Mouse (Mus musculus) megakaryocyte, embryonic 14.5 days (primary cell): ENCODE results near the gene Cldn16.

ENCODE experiments used
- FLI1 ChIP-seq: IDR thresholded peaks from 2 replicates; pipeline ENCODE4 v1.6.1; 2012; ENCODE audit warnings: low read length, inconsistent platforms, mixed read lengths
- GATA1 ChIP-seq: IDR thresholded peaks from 3 replicates; pipeline ENCODE4 v1.6.1; 2012; ENCODE audit warnings: mixed read lengths, low read length, inconsistent platforms, borderline replicate concordance

- TF ChIP-seq GATA1 (no peak), FLI1 (no peak)
Observed at GRCm38 (mm10) chr16:26504961-26505360, 42.0 kb downstream of the Cldn16 start.
